Mouse (Mus musculus): ENCODE measurements around the gene Togaram2. TPM values are rescaled to one million over a fixed set of nuclear protein-coding genes. Genes with fewer than 3 reads are reported as not detected.

The Togaram2 gene
- polyA plus RNA-seq, 1 experiment from 2014 or later, result 0.25 TPM

GRCm38 (mm10) chr17:71660390-71660789 lies 12.7 kb upstream of the Togaram2 start:
- no peak overlapping the region for H3K27ac ChIP-seq
- no peak overlapping the region for H3K9ac ChIP-seq
- no peak overlapping the region for H3K4me3 ChIP-seq
- H3K27me3 ChIP-seq (replicated peaks), result no peaks in the 10 kb centered on the region
- 54% methylated on average over 1 of the region's 1 CpGs for WGBS
- ATAC-seq (ENCODE audit: low FRiP score, low read depth), result no peak
- peaks cover 4% of the 10 kb centered on the region; the same call in 1 of the 2 replicates for H3K4me1 ChIP-seq
- peaks cover 31% of the 10 kb centered on the region for H3K36me3 ChIP-seq
- no peaks in the 10 kb centered on the region for H3K9me3 ChIP-seq
- H3K4me2 ChIP-seq (replicated peaks), result no peak overlapping the region

GRCm38 (mm10) chr17:71662751-71663250 lies 10.3 kb upstream of the Togaram2 start:
- Histone ChIP-seq H3K36me3 (peaks cover 9% of the 10 kb centered on the region), H3K9me3 (no peaks in the 10 kb centered on the region), H3K27ac (no peak overlapping the region), H3K4me2 (replicated peaks) (peak overlapping the region; percentile 70), H3K27me3 (replicated peaks) (no peaks in the 10 kb centered on the region), H3K4me1 (peaks cover 4% of the 10 kb centered on the region; the same call in 1 of the 2 replicates), H3K4me3 (peak overlapping the region; percentile 29; the same call in 1 of the 2 replicates), H3K9ac (0 out of 2 replicates have a peak overlapping the region, but pooled peaks have one; percentile 29)
- WGBS, result 12% methylated on average over 21 of the region's 21 CpGs
- ATAC-seq (ENCODE audit: low FRiP score, low read depth), result peak; percentile 81

- Histone ChIP-seq H3K27me3 (replicated peaks) (no peaks in the 10 kb centered on the region), H3K36me3 (0 out of 2 replicates have a peak, but pooled peaks cover 5% of the 10 kb centered on the region), H3K4me1 (peaks cover 4% of the 10 kb centered on the region; the same call in 1 of the 2 replicates), H3K27ac (no peak overlapping the region), H3K4me2 (replicated peaks) (no peak overlapping the region), H3K9ac (no peak overlapping the region), H3K9me3 (no peaks in the 10 kb centered on the region), H3K4me3 (no peak overlapping the region)
- ATAC-seq (ENCODE audit: low FRiP score, low read depth), result no peak
- WGBS, result 90% methylated on average over 6 of the region's 6 CpGs
These were observed 9.6 kb upstream of the Togaram2 start for GRCm38 (mm10) chr17:71663491-71663890.

GRCm38 (mm10) chr17:71664172-71664571 lies 8.9 kb upstream of the Togaram2 start:
- no peak for ATAC-seq (ENCODE audit: low FRiP score, low read depth)
- H3K36me3 ChIP-seq, result no peaks in the 10 kb centered on the region
- H3K9ac ChIP-seq, result no peak overlapping the region
- WGBS, result 78% methylated on average over 1 of the region's 1 CpGs
- H3K4me1 ChIP-seq, result peaks cover 4% of the 10 kb centered on the region; the same call in 1 of the 2 replicates
- H3K9me3 ChIP-seq, result no peaks in the 10 kb centered on the region
- no peak overlapping the region for H3K4me3 ChIP-seq
- H3K4me2 ChIP-seq (replicated peaks), result no peak overlapping the region
- no peak overlapping the region for H3K27ac ChIP-seq
- no peaks in the 10 kb centered on the region for H3K27me3 ChIP-seq (replicated peaks)

- ATAC-seq (ENCODE audit: low FRiP score, low read depth), result no peak
- Histone ChIP-seq H3K36me3 (no peaks in the 10 kb centered on the region), H3K4me1 (peaks cover 4% of the 10 kb centered on the region; the same call in 1 of the 2 replicates), H3K9ac (no peak overlapping the region), H3K9me3 (no peaks in the 10 kb centered on the region), H3K27me3 (replicated peaks) (no peaks in the 10 kb centered on the region), H3K27ac (no peak overlapping the region), H3K4me2 (replicated peaks) (no peak overlapping the region), H3K4me3 (no peak overlapping the region)
- WGBS, result 89% methylated on average over 4 of the region's 4 CpGs
These were observed 7.9 kb upstream of the Togaram2 start for GRCm38 (mm10) chr17:71665201-71665600.

GRCm38 (mm10) chr17:71669511-71669910 lies 3.5 kb upstream of the Togaram2 start:
- Histone ChIP-seq H3K9me3 (no peaks in the 10 kb centered on the region), H3K4me3 (no peak overlapping the region), H3K27ac (no peak overlapping the region), H3K27me3 (replicated peaks) (no peaks in the 10 kb centered on the region), H3K4me1 (no peaks in the 10 kb centered on the region), H3K9ac (no peak overlapping the region), H3K36me3 (no peaks in the 10 kb centered on the region), H3K4me2 (replicated peaks) (no peak overlapping the region)
- ATAC-seq (ENCODE audit: low FRiP score, low read depth), result no peak
- WGBS, result 81% methylated on average over 5 of the region's 5 CpGs

- Histone ChIP-seq H3K36me3 (no peaks in the 10 kb centered on the region), H3K27me3 (replicated peaks) (no peaks in the 10 kb centered on the region), H3K4me3 (no peak overlapping the region), H3K4me1 (no peaks in the 10 kb centered on the region), H3K27ac (no peak overlapping the region), H3K9ac (no peak overlapping the region), H3K4me2 (replicated peaks) (no peak overlapping the region), H3K9me3 (no peaks in the 10 kb centered on the region)
- no peak for ATAC-seq (ENCODE audit: low FRiP score, low read depth)
- WGBS, result 57% methylated on average over 17 of the region's 17 CpGs
These were observed 1.1 kb upstream of the Togaram2 start for GRCm38 (mm10) chr17:71671840-71672546.

GRCm38 (mm10) chr17:71673936-71674335 lies 875 bp downstream of the Togaram2 start:
- Histone ChIP-seq H3K4me1 (no peaks in the 10 kb centered on the region), H3K4me2 (replicated peaks) (no peak overlapping the region), H3K36me3 (no peaks in the 10 kb centered on the region), H3K9ac (no peak overlapping the region), H3K27ac (no peak overlapping the region), H3K27me3 (replicated peaks) (no peaks in the 10 kb centered on the region), H3K4me3 (no peak overlapping the region), H3K9me3 (no peaks in the 10 kb centered on the region)
- ATAC-seq (ENCODE audit: low FRiP score, low read depth), result no peak
- 72% methylated on average over 9 of the region's 9 CpGs for WGBS

GRCm38 (mm10) chr17:71674886-71675285 lies 1.8 kb downstream of the Togaram2 start:
- H3K4me3 ChIP-seq, result no peak overlapping the region
- 88% methylated on average over 18 of the region's 18 CpGs for WGBS
- no peak overlapping the region for H3K27ac ChIP-seq
- H3K4me2 ChIP-seq (replicated peaks), result no peak overlapping the region
- H3K9ac ChIP-seq, result no peak overlapping the region
- H3K4me1 ChIP-seq, result no peaks in the 10 kb centered on the region
- no peaks in the 10 kb centered on the region for H3K9me3 ChIP-seq
- no peaks in the 10 kb centered on the region for H3K36me3 ChIP-seq
- no peak for ATAC-seq (ENCODE audit: low FRiP score, low read depth)
- no peaks in the 10 kb centered on the region for H3K27me3 ChIP-seq (replicated peaks)

- no peak overlapping the region for H3K27ac ChIP-seq
- no peaks in the 10 kb centered on the region for H3K4me1 ChIP-seq
- no peaks in the 10 kb centered on the region for H3K36me3 ChIP-seq
- no peak for ATAC-seq (ENCODE audit: low FRiP score, low read depth)
- H3K9ac ChIP-seq, result no peak overlapping the region
- 84% methylated on average over 14 of the region's 14 CpGs for WGBS
- no peak overlapping the region for H3K4me2 ChIP-seq (replicated peaks)
- no peaks in the 10 kb centered on the region for H3K9me3 ChIP-seq
- no peaks in the 10 kb centered on the region for H3K27me3 ChIP-seq (replicated peaks)
- no peak overlapping the region for H3K4me3 ChIP-seq
These were observed 8.6 kb downstream of the Togaram2 start for GRCm38 (mm10) chr17:71681666-71682065.

- Histone ChIP-seq H3K4me2 (replicated peaks) (no peak overlapping the region), H3K27me3 (replicated peaks) (no peaks in the 10 kb centered on the region), H3K9me3 (no peaks in the 10 kb centered on the region), H3K4me3 (no peak overlapping the region), H3K4me1 (no peaks in the 10 kb centered on the region), H3K9ac (no peak overlapping the region), H3K27ac (no peak overlapping the region), H3K36me3 (no peaks in the 10 kb centered on the region)
- no peak for ATAC-seq (ENCODE audit: low FRiP score, low read depth)
- WGBS, result 90% methylated on average over 4 of the region's 4 CpGs
These were observed 9.3 kb downstream of the Togaram2 start for GRCm38 (mm10) chr17:71682379-71682778.

GRCm38 (mm10) chr17:71683281-71683680 lies 10.2 kb downstream of the Togaram2 start:
- Histone ChIP-seq H3K27me3 (replicated peaks) (no peaks in the 10 kb centered on the region), H3K9ac (no peak overlapping the region), H3K36me3 (no peaks in the 10 kb centered on the region), H3K4me1 (no peaks in the 10 kb centered on the region), H3K4me3 (no peak overlapping the region), H3K4me2 (replicated peaks) (no peak overlapping the region), H3K9me3 (no peaks in the 10 kb centered on the region), H3K27ac (no peak overlapping the region)
- 90% methylated on average over 6 of the region's 6 CpGs for WGBS
- no peak for ATAC-seq (ENCODE audit: low FRiP score, low read depth)

Measured in neural tube, embryonic 12.5 days (tissue).